Comparison of ENCODE assay signal across 12 mouse cellular contexts in the genomic region with DNA sequence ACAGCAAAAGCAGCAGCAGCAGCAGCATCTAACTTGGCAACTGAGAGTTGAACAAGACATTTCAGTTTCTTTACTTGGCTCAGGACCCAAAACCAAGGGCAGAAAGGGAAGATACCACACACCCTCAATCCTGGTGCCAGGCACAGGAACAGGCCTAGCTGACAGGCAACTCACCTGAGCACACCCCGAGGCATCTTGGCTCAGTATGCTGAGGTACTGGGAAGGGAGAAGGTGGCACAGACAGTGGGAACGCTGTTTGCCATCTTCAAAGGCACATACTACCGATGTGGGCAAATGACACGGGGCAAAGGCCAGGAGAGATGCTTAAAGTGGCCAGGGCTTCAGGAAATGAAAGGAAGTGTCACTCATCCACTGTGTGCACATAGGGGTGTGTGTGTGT.
"Had no signal": no experiment of that assay in that cellular context is flagged by ENCODE, and none has a peak within 500 bp of the region (broad histone marks: within the 10 kb centered on the region; RNA-seq: fewer than 3 reads in every experiment).

No protein-coding gene starts in this region.

- DNase-seq: kidney, adult 8-10 months; layer of hippocampus, adult 9-11 months; liver; liver, embryonic 13.5 days; liver, postnatal 0 days; lung, postnatal 14 days; right cerebral cortex, adult 18-20 months; right cerebral cortex, postnatal 25 days; thymus, postnatal 36 days had no signal

- H3K27ac ChIP-seq: limb, embryonic 12.5 days; liver, embryonic 13.5 days; lung, embryonic 15.5 days; neural tube, embryonic 15.5 days had no signal

- H3K9me3 ChIP-seq: limb, embryonic 12.5 days; liver, embryonic 13.5 days; lung, embryonic 15.5 days; neural tube, embryonic 15.5 days had no signal

- H3K4me3 ChIP-seq: limb, embryonic 12.5 days; liver, embryonic 13.5 days; lung, embryonic 15.5 days; neural tube, embryonic 15.5 days had no signal

- H3K9ac ChIP-seq: limb, embryonic 12.5 days; liver, embryonic 13.5 days; liver, postnatal 0 days; lung, embryonic 15.5 days; neural tube, embryonic 15.5 days had no signal

- H3K36me3 ChIP-seq: limb, embryonic 12.5 days; liver, embryonic 13.5 days; lung, embryonic 15.5 days; neural tube, embryonic 15.5 days had no signal

- ATAC-seq: liver, postnatal 0 days had no signal

- H3K27me3 ChIP-seq: liver, embryonic 13.5 days; lung, embryonic 15.5 days; neural tube, embryonic 15.5 days had no signal

- H3K4me2 ChIP-seq: limb, embryonic 12.5 days; liver, embryonic 13.5 days; lung, embryonic 15.5 days; neural tube, embryonic 15.5 days had no signal
